Mouse (Mus musculus) common myeloid progenitor, adult 5-6 weeks (primary cell): ENCODE results near the gene Mrpl23. TPM values are rescaled to one million over a fixed set of nuclear protein-coding genes. Genes with fewer than 3 reads are reported as not detected.

Experiments used
- ATAC-seq: replicated peaks from 2 replicates; pipeline ENCODE4 v1.8.0; 2016; ENCODE audit warnings: low read depth, mild to moderate bottlenecking, moderate TSS enrichment, inconsistent platforms; ENCODE audit not compliant: poor library complexity, severe bottlenecking
- total RNA-seq: library from RNA; stranded (forward); fragments of 200-1000, 187-1606 nt; gene quantifications from 2 replicates; pipeline ENCODE4 v1.2.3, GENCODE M21; 2017

Mrpl23 gene
- total RNA-seq, 1 experiment from 2014 or later = 20.5 TPM

DNA sequence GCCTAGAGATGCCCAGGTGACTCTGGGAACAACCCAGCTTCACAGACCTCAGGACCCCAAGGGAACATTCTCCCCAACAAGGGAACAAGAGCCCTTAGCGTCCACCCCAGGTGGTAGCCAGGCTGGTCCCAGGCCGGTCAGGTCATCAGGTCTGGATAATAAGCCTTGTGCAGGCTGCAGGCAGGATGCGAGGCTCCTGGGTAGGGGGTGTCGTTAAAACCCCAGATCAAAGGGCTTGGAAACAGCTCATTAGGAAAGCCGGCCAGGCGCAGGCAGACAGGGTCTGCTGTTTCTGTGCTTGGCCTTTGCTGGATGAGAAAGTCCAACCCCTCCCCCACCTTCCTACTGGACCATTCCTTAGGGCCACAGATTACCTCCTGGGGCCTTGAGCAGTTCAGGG is 16.2 kb downstream of the Mrpl23 start:
- no peak for ATAC-seq

GRCm38 (mm10) chr7:142549941-142550763 is 17.7 kb downstream of the Mrpl23 start:
- no peak for ATAC-seq

- ATAC-seq = no peak
These were observed 18.5 kb downstream of the Mrpl23 start for GRCm38 (mm10) chr7:142550935-142551373.

DNA sequence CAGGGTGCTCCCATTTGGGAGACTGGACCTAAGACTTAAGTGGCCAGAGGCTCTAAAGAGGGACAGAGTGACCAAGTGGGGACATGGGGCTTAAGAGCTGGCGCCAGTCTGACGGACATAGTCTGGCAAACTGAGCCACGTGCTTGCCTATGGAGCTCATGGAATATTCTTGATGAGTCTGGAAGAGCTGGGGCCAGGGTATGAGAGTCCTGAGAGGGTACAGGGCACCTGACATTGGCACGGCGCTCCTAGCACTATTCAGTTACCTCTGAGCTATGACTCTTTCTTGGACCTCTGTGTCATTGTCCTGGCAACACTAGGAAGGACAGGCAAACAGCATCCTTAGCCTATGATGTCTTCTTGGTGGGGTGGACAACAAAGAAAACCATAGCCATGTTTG is 19.2 kb downstream of the Mrpl23 start:
- ATAC-seq = no peak

GRCm38 (mm10) chr7:142552591-142553416 is 20.3 kb downstream of the Mrpl23 start:
- ATAC-seq = no peak

- no peak for ATAC-seq
These were observed 21.2 kb downstream of the Mrpl23 start for GRCm38 (mm10) chr7:142553417-142554335.

DNA sequence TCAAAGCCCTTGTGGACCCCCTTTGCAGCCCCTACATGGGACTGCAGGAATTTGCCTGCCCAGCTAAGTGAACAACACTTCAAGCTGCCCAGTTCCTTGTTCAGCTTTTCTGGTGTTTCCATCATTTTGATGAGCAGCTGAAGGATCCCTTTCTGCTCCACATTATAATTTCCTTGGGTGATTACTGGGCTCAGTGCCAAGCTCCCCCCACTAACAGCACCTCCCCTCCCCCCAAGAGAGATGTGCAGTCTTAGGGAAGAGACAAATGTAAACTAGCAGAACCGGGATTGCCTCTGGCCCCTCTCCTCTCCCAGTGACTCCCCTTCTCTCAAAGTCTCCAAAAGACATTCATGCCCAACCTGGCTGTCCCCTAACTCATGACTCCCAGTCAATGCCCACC is 22.1 kb downstream of the Mrpl23 start:
- no peak for ATAC-seq

GRCm38 (mm10) chr7:142555366-142556088 is 23.0 kb downstream of the Mrpl23 start:
- ATAC-seq = no peak

- no peak for ATAC-seq
These were observed 23.6 kb downstream of the Mrpl23 start for GRCm38 (mm10) chr7:142556089-142556476.

- no peak for ATAC-seq
These were observed 25.2 kb downstream of the Mrpl23 start for GRCm38 (mm10) chr7:142557696-142558095.

GRCm38 (mm10) chr7:142558511-142559146 is 26.1 kb downstream of the Mrpl23 start:
- ATAC-seq = no peak

GRCm38 (mm10) chr7:142559651-142560175 is 27.2 kb downstream of the Mrpl23 start:
- ATAC-seq = no peak

GRCm38 (mm10) chr7:142560942-142561855 is 28.7 kb downstream of the Mrpl23 start:
- ATAC-seq = no peak

DNA sequence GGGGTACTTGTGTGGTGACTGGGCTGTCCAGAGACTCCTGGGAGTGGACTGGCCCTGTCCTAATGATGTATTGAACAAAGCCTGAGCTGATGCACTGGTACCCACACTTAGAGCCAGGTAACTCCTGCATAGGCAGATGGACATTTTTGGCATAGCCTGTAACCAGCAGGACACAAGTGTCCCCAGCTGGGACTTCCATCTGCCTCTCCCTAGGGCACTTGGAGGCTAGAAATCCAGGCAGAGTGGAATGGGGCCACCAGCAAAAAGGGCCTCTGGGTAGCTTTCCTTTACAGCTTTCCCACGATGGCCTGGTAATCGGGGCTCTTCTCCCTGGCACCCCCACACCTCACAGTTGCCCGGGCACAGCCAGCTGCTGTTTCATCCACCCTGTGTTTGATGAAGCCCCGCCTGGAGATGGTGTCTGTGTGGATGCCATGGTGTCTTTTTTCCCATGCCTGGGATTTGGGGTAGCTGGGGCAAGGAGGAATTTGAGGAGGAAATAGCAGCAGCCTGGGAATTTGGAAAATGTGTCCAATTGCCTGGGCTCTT is 29.4 kb downstream of the Mrpl23 start:
- no peak for ATAC-seq

DNA sequence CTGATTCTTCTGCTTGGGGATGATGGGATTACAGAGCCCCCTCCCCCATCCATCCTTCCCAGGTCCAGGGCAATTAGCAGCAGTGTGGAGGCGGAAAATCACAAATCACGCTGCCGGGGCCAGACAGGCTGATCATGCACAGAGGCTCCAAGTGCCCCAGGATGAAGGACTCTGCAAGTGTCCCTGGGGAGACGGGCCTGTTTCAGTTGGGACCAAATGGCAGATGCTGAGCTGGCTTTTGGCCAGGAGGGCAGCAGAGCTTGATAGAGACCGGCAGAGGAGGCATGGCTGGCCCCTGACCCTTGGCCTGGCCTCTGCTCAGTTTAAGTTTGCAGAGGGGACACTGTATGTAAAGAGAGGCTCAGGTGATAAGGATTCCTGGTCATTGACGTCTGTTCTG is 30.7 kb downstream of the Mrpl23 start:
- no peak for ATAC-seq

GRCm38 (mm10) chr7:142564955-142565643 is 32.6 kb downstream of the Mrpl23 start:
- no peak for ATAC-seq

DNA sequence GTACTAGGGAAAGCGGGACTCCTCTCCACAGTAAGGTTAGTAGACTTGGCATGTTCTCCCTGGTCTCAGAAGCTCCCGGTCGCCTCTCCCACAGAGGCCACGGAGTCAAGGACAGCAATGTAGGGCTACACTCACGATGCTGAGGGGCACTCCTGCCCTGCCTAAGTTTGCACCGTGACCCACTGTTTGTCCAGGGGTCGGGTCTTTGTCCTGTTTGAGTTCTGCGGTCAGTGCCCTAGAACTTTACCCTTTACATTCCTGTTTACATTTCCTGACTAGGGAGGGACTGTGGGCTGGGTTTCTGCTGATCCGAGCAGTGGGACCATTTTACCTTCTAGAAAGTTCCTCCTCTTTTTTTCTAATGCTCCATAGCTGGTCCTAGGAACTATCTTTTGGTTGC is 34.0 kb downstream of the Mrpl23 start:
- no peak for ATAC-seq
